Comparison of ENCODE assay signal across 8 mouse cellular contexts in genomic region chr11:58981541-58982447, GRCm38 (mm10). TPM values are rescaled to one million over a fixed set of nuclear protein-coding genes. Genes with fewer than 3 reads are reported as not detected.
DNase-seq lines count a peak whose midpoint lies in the region; ATAC-seq lines count a peak whose summit lies in the region.

No protein-coding gene starts in this region.

- 55% methylated on average over 14 of the region's 14 CpGs for WGBS in limb, embryonic 13.5 days
- WGBS in limb, embryonic 10.5 days = 65% methylated on average over 14 of the region's 14 CpGs

- ATAC-seq in limb, embryonic 13.5 days (ENCODE audit: low FRiP score, low read depth) = peak; percentile 40
- no peak for ATAC-seq in activated CD4-positive, CD25-positive, alpha-beta regulatory T cell, adult 4 months

- no peaks in the 10 kb centered on the region for H3K9me3 ChIP-seq in limb, embryonic 13.5 days
- H3K9me3 ChIP-seq in limb, embryonic 10.5 days (replicated peaks) = no peaks in the 10 kb centered on the region

- 0 out of 2 replicates have a peak overlapping the region, but pooled peaks have one; percentile 19 for H3K9ac ChIP-seq in limb, embryonic 13.5 days

- no peak overlapping the region for H3K4me2 ChIP-seq in limb, embryonic 13.5 days (replicated peaks)

- H3K4me3 ChIP-seq in limb, embryonic 13.5 days = no peak overlapping the region
- H3K4me3 ChIP-seq in limb, embryonic 10.5 days = no peak overlapping the region

- H3K27ac ChIP-seq in limb, embryonic 13.5 days = no peak overlapping the region
- H3K27ac ChIP-seq in limb, embryonic 10.5 days = no peak overlapping the region

- H3K36me3 ChIP-seq in limb, embryonic 13.5 days = peaks cover 49% of the 10 kb centered on the region
- peaks cover 64% of the 10 kb centered on the region for H3K36me3 ChIP-seq in limb, embryonic 10.5 days

- H3K4me1 ChIP-seq in limb, embryonic 13.5 days = peaks cover 37% of the 10 kb centered on the region
- H3K4me1 ChIP-seq in limb, embryonic 10.5 days = peaks cover 29% of the 10 kb centered on the region

- no peak for DNase-seq in limb, embryonic 10.5 days (ENCODE audit: low spot score)
- DNase-seq in adrenal gland, postnatal 10 days = peak; percentile 61
- peak; percentile 80 for DNase-seq in gastrocnemius, postnatal 10 days
- peak; percentile 47 for DNase-seq in kidney, adult 9 months
- DNase-seq in lung, adult 18-20 months = peak; percentile 68 to 70
- DNase-seq in right cerebral cortex, postnatal 14 days = peak; percentile 81

- H3K27me3 ChIP-seq in limb, embryonic 13.5 days = no peaks in the 10 kb centered on the region
- no peaks in the 10 kb centered on the region for H3K27me3 ChIP-seq in limb, embryonic 10.5 days (ENCODE audit: low read depth, poor library complexity, severe bottlenecking)

RNA-seq across cellular contexts. Expression of gene Trim11, which starts 3.9 kb away (rescaled TPM):
- polyA plus RNA-seq in limb, embryonic 13.5 days (2015; fragmentation: Nextera tagmentation; extraction: Ambion mirVana) = 23.8 and 24.0 TPM in 2 replicates
- 17.8 and 20.7 TPM in 2 replicates for polyA plus RNA-seq in limb, embryonic 10.5 days (2016; fragmentation: Nextera tagmentation; extraction: Ambion mirVana)
- total RNA-seq in adrenal gland, postnatal 10 days (2021) = 10 to 100 TPM; 19.7 to 24.3 TPM
- 10 to 100 TPM; 11.1 to 15.4 TPM for total RNA-seq in gastrocnemius, postnatal 10 days (2021)
- polyA plus RNA-seq in activated CD4-positive, CD25-positive, alpha-beta regulatory T cell, adult 4 months (2017; shearing (Covaris generic)) = 10 to 100 TPM; 18.5 to 22.2 TPM

RNA-seq across cellular contexts. Expression of gene Hist3h2a, which starts 27.3 kb away (rescaled TPM):
- polyA plus RNA-seq in limb, embryonic 13.5 days (2015; fragmentation: Nextera tagmentation; extraction: Ambion mirVana) = 29.6 and 29.9 TPM in 2 replicates
- 8.4 and 11.3 TPM in 2 replicates for polyA plus RNA-seq in limb, embryonic 10.5 days (2016; fragmentation: Nextera tagmentation; extraction: Ambion mirVana)
- 10 to 100 TPM; 30.8 to 37.5 TPM for total RNA-seq in adrenal gland, postnatal 10 days (2021)
- 10 to 100 TPM; 25.1 to 25.6 TPM for total RNA-seq in gastrocnemius, postnatal 10 days (2021)
- 1 to 10 TPM; 3.5 to 5.4 TPM for polyA plus RNA-seq in activated CD4-positive, CD25-positive, alpha-beta regulatory T cell, adult 4 months (2017; shearing (Covaris generic))

RNA-seq across cellular contexts. Expression of gene Trim17, which starts 27.3 kb away (rescaled TPM):
- 0.87 and 1.7 TPM in 2 replicates for polyA plus RNA-seq in limb, embryonic 13.5 days (2015; fragmentation: Nextera tagmentation; extraction: Ambion mirVana)
- 0.31 and 0.35 TPM in 2 replicates for polyA plus RNA-seq in limb, embryonic 10.5 days (2016; fragmentation: Nextera tagmentation; extraction: Ambion mirVana)
- under 1 TPM; 0.09 TPM for total RNA-seq in adrenal gland, postnatal 10 days (2021)
- total RNA-seq in gastrocnemius, postnatal 10 days (2021) = under 1 TPM; 0.14 TPM
- under 1 TPM; 0.17 to 0.20 TPM for polyA plus RNA-seq in activated CD4-positive, CD25-positive, alpha-beta regulatory T cell, adult 4 months (2017; shearing (Covaris generic))

RNA-seq across cellular contexts. Expression of gene Hist3h2ba, which starts 33.1 kb away (rescaled TPM):
- polyA plus RNA-seq in limb, embryonic 13.5 days (2015; fragmentation: Nextera tagmentation; extraction: Ambion mirVana) = 35.8 and 40.7 TPM in 2 replicates
- polyA plus RNA-seq in limb, embryonic 10.5 days (2016; fragmentation: Nextera tagmentation; extraction: Ambion mirVana) = 3.2 and 4.5 TPM in 2 replicates
- total RNA-seq in adrenal gland, postnatal 10 days (2021) = 10 to 100 TPM; 23.0 to 32.1 TPM
- total RNA-seq in gastrocnemius, postnatal 10 days (2021) = 1 to 10 TPM; 7.3 to 8.0 TPM
- polyA plus RNA-seq in activated CD4-positive, CD25-positive, alpha-beta regulatory T cell, adult 4 months (2017; shearing (Covaris generic)) = 1 to 10 TPM; 1.8 to 4.2 TPM

RNA-seq across cellular contexts. Expression of gene Rnf187, which starts 43.1 kb away (rescaled TPM):
- polyA plus RNA-seq in limb, embryonic 13.5 days (2015; fragmentation: Nextera tagmentation; extraction: Ambion mirVana) = 245 and 261 TPM in 2 replicates
- 222 and 238 TPM in 2 replicates for polyA plus RNA-seq in limb, embryonic 10.5 days (2016; fragmentation: Nextera tagmentation; extraction: Ambion mirVana)
- 100 to 1,000 TPM; 154 to 156 TPM for total RNA-seq in adrenal gland, postnatal 10 days (2021)
- 100 to 1,000 TPM; 160 to 172 TPM for total RNA-seq in gastrocnemius, postnatal 10 days (2021)
- 10 to 100 TPM; 11.4 to 17.9 TPM for polyA plus RNA-seq in activated CD4-positive, CD25-positive, alpha-beta regulatory T cell, adult 4 months (2017; shearing (Covaris generic))
